Comparison of ENCODE assay signal across 9 mouse cellular contexts in the genomic region with DNA sequence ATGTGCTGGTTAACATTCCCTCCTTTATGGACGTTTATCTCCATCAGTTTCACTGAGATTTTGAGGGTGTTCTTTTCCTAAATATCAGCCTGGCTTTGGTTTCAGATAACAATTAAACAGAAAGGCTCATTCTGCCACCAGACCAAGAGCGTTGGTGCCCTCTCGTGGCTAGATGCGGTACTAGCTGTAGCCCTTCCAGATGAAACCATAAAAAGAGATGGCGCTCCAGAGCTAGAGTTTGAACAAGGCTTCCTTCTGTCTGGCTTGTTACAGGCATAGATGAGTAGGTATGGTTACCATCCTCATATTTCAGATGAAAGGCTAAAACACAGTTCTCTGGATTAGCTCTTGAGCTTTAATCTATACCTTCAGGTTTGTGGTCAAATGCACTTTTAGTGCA. TPM values are rescaled to one million over a fixed set of nuclear protein-coding genes. Genes with fewer than 3 reads are reported as not detected.
A peak's percentile ranks its signal among the peaks of the same experiment; 100 is the strongest.
DNase-seq lines count a peak whose midpoint lies in the region; ATAC-seq and TF ChIP-seq lines count a peak whose summit lies in the region.
"Had no signal": no experiment of that assay in that cellular context is flagged by ENCODE, and none has a peak within 500 bp of the region (broad histone marks: within the 10 kb centered on the region; RNA-seq: fewer than 3 reads in every experiment).

No protein-coding gene starts in this region.

- peaks cover 8% of the 10 kb centered on the region; the same call in 1 of the 2 replicates for H3K27me3 ChIP-seq in intestine, embryonic 14.5 days (replicated peaks; ENCODE audit: control insufficient read depth, insufficient read depth, low read length)
- no peaks in the 10 kb centered on the region for H3K27me3 ChIP-seq in intestine, embryonic 15.5 days (replicated peaks)
- H3K27me3 ChIP-seq in forebrain, postnatal 0 days (ENCODE audit: insufficient read depth, low read length) = no peaks in the 10 kb centered on the region
- H3K27me3 ChIP-seq in liver, embryonic 11.5 days (replicated peaks; ENCODE audit: control insufficient read depth, insufficient read depth, low read length) = peaks cover 3% of the 10 kb centered on the region

- H3K4me2 ChIP-seq in intestine, embryonic 14.5 days (ENCODE audit: low read length) = no peak overlapping the region
- H3K4me2 ChIP-seq in intestine, embryonic 15.5 days (replicated peaks) = no peak overlapping the region
- H3K4me2 ChIP-seq in forebrain, postnatal 0 days (ENCODE audit: low read depth) = no peak overlapping the region
- no peak overlapping the region for H3K4me2 ChIP-seq in liver, embryonic 11.5 days
- H3K4me2 ChIP-seq: embryonic facial prominence, embryonic 13.5 days had no signal

- no peaks in the 10 kb centered on the region for H3K9me3 ChIP-seq in intestine, embryonic 14.5 days (ENCODE audit: control insufficient read depth, low read length)
- no peaks in the 10 kb centered on the region for H3K9me3 ChIP-seq in intestine, embryonic 15.5 days
- H3K9me3 ChIP-seq in forebrain, postnatal 0 days (ENCODE audit: low read length) = no peaks in the 10 kb centered on the region
- no peaks in the 10 kb centered on the region for H3K9me3 ChIP-seq in liver, embryonic 11.5 days (ENCODE audit: control insufficient read depth, low read length)
- H3K9me3 ChIP-seq: embryonic facial prominence, embryonic 13.5 days had no signal

- TF ChIP-seq CTCF in forebrain, postnatal 0 days (IDR thresholded peaks at IDR 0.05; ENCODE audit: low read depth) = peak; percentile 92

- no peaks in the 10 kb centered on the region for H3K36me3 ChIP-seq in intestine, embryonic 14.5 days (ENCODE audit: control insufficient read depth, insufficient read depth, low read length)
- H3K36me3 ChIP-seq in intestine, embryonic 15.5 days = no peaks in the 10 kb centered on the region
- H3K36me3 ChIP-seq in forebrain, postnatal 0 days (ENCODE audit: insufficient read depth) = no peaks in the 10 kb centered on the region
- H3K36me3 ChIP-seq in liver, embryonic 11.5 days (ENCODE audit: control insufficient read depth, insufficient read depth, low read length) = no peaks in the 10 kb centered on the region
- H3K36me3 ChIP-seq: embryonic facial prominence, embryonic 13.5 days had no signal

- H3K4me3 ChIP-seq in intestine, embryonic 14.5 days (ENCODE audit: low read depth, low read length) = no peak overlapping the region
- H3K4me3 ChIP-seq in intestine, embryonic 15.5 days (replicated peaks) = no peak overlapping the region
- H3K4me3 ChIP-seq in forebrain, postnatal 0 days (ENCODE audit: low read depth, low read length) = no peak overlapping the region
- H3K4me3 ChIP-seq in liver, embryonic 11.5 days (ENCODE audit: low read depth, low read length) = no peak overlapping the region
- H3K4me3 ChIP-seq: embryonic facial prominence, embryonic 13.5 days had no signal

- H3K27ac ChIP-seq in intestine, embryonic 14.5 days (ENCODE audit: low read depth) = no peak overlapping the region
- H3K27ac ChIP-seq in intestine, embryonic 15.5 days = no peak overlapping the region
- H3K27ac ChIP-seq in forebrain, postnatal 0 days (ENCODE audit: low read depth, low read length) = no peak overlapping the region
- H3K27ac ChIP-seq in liver, embryonic 11.5 days (ENCODE audit: low read depth, low read length) = no peak overlapping the region
- H3K27ac ChIP-seq: embryonic facial prominence, embryonic 13.5 days had no signal

- no peaks in the 10 kb centered on the region for H3K4me1 ChIP-seq in intestine, embryonic 14.5 days (replicated peaks; ENCODE audit: control insufficient read depth, insufficient read depth, low read length)
- H3K4me1 ChIP-seq in intestine, embryonic 15.5 days (replicated peaks) = no peaks in the 10 kb centered on the region
- H3K4me1 ChIP-seq in forebrain, postnatal 0 days (ENCODE audit: insufficient read depth) = no peaks in the 10 kb centered on the region
- H3K4me1 ChIP-seq in liver, embryonic 11.5 days (replicated peaks; ENCODE audit: control insufficient read depth, insufficient read depth, low read length) = no peaks in the 10 kb centered on the region
- H3K4me1 ChIP-seq: embryonic facial prominence, embryonic 13.5 days had no signal

- 6% methylated on average over 5 of the region's 5 CpGs for WGBS in intestine, embryonic 14.5 days
- WGBS in intestine, embryonic 15.5 days = 9% methylated on average over 5 of the region's 5 CpGs
- 6% methylated on average over 5 of the region's 5 CpGs for WGBS in forebrain, postnatal 0 days
- WGBS in liver, embryonic 11.5 days = 3% methylated on average over 5 of the region's 5 CpGs

- ATAC-seq in intestine, embryonic 14.5 days (replicated peaks; ENCODE audit: low FRiP score, low TSS enrichment, low read depth) = no peak
- no peak for ATAC-seq in intestine, embryonic 15.5 days
- peak; percentile 64 for ATAC-seq in forebrain, postnatal 0 days
- ATAC-seq in liver, embryonic 11.5 days (replicated peaks; ENCODE audit: low FRiP score) = no peak

- H3K9ac ChIP-seq in intestine, embryonic 14.5 days (ENCODE audit: low read length) = no peak overlapping the region
- H3K9ac ChIP-seq in intestine, embryonic 15.5 days = no peak overlapping the region
- no peak overlapping the region for H3K9ac ChIP-seq in forebrain, postnatal 0 days
- no peak overlapping the region for H3K9ac ChIP-seq in liver, embryonic 11.5 days (ENCODE audit: low read depth, low read length)
- H3K9ac ChIP-seq: embryonic facial prominence, embryonic 13.5 days had no signal

- peak; percentile 91 for DNase-seq in intestine, embryonic 14.5 days (ENCODE audit: low spot score)
- peak; percentile 0 for DNase-seq in c-Kit-negative CD71-positive TER-119-positive erythroid progenitor cells, embryonic 14.5 days (ENCODE audit: low read depth, low spot score)
- peak; percentile 89 for DNase-seq in forebrain, postnatal 0 days
- DNase-seq in kidney, postnatal 10 days = peak; percentile 82
- peak; percentile 38 for DNase-seq in liver, embryonic 11.5 days (ENCODE audit: low spot score)
- peak; percentile 69 for DNase-seq in ovary, postnatal 36 days (ENCODE audit: low spot score)
- DNase-seq in thymus, postnatal 36 days = peak; percentile 36 to 39

RNA-seq across cellular contexts. Expression of a gene that starts 5.4 kb away (rescaled TPM):
- polyA plus RNA-seq in intestine, embryonic 14.5 days (2014; fragmentation: Nextera tagmentation; extraction: Ambion mirVana) = 0.23 and 0.27 TPM in 2 replicates
- 0.16 and 0.21 TPM in 2 replicates for polyA plus RNA-seq in intestine, embryonic 15.5 days (2015; fragmentation: Nextera tagmentation; extraction: Ambion mirVana)
- 3.8 and 5.8 TPM in 2 replicates for total RNA-seq in forebrain, postnatal 0 days (2014; rRNA removed)
- polyA plus RNA-seq in forebrain, postnatal 0 days (2015; fragmentation: Nextera tagmentation; extraction: Ambion mirVana) = 0.99 and 1.8 TPM in 2 replicates
- 0.03 TPM in 1 of 2 replicates, not detected in the other for polyA plus RNA-seq in liver, embryonic 11.5 days (2014; fragmentation: Nextera tagmentation; extraction: Ambion mirVana)
- polyA plus RNA-seq: embryonic facial prominence, embryonic 13.5 days had no signal

Comparison
In these comparisons a context has a peak if more than half of its experiments do, and no peak if none do; other contexts are left out.
1. DNase-seq: peak in every context shown above with its lines; median percentile 91 in intestine, embryonic 14.5 days; 89 in forebrain, postnatal 0 days; 82 in kidney, postnatal 10 days; 69 in ovary, postnatal 36 days; 38 in liver, embryonic 11.5 days; 38 in thymus, postnatal 36 days; 0 in c-Kit-negative CD71-positive TER-119-positive erythroid progenitor cells, embryonic 14.5 days.